Mouse (Mus musculus): Measurements from ENCODE around the gene Adcy2. TPM values are rescaled to one million over a fixed set of nuclear protein-coding genes. Genes with fewer than 3 reads are reported as not detected.

Adcy2 gene
- total RNA-seq, 2 experiments from 2014 or later: 66.3 to 110 TPM

- no peak for DNase-seq
Observed at GRCm38 (mm10) chr13:68820858-68821579, 178.3 kb downstream of the Adcy2 start.

- peak; percentile 70 to 80 for DNase-seq
Observed at GRCm38 (mm10) chr13:68815704-68816477, 183.4 kb downstream of the Adcy2 start.

- DNase-seq: no peak
Observed at GRCm38 (mm10) chr13:68811185-68811584, 188.2 kb downstream of the Adcy2 start.

- no peak for DNase-seq
Observed at GRCm38 (mm10) chr13:68799777-68800176, 199.6 kb downstream of the Adcy2 start.

- no peak for DNase-seq
Observed at GRCm38 (mm10) chr13:68793286-68793685, 206.1 kb downstream of the Adcy2 start.

GRCm38 (mm10) chr13:68787286-68788061 lies 211.9 kb downstream of the Adcy2 start:
- DNase-seq: peak in 1 of 2 experiments; percentile 11

GRCm38 (mm10) chr13:68783096-68783495 lies 216.2 kb downstream of the Adcy2 start:
- no peak for DNase-seq

GRCm38 (mm10) chr13:68778011-68778672 lies 221.2 kb downstream of the Adcy2 start:
- no peak for DNase-seq

- no peak for DNase-seq
Observed at GRCm38 (mm10) chr13:68773599-68774211, 225.6 kb downstream of the Adcy2 start.

- no peak for DNase-seq
Observed at GRCm38 (mm10) chr13:68768588-68768987, 230.8 kb downstream of the Adcy2 start.

GRCm38 (mm10) chr13:68765896-68766578 lies 233.3 kb downstream of the Adcy2 start:
- DNase-seq: no peak

- no peak for DNase-seq
Observed at GRCm38 (mm10) chr13:68764614-68765013, 234.7 kb downstream of the Adcy2 start.

- DNase-seq: peak; percentile 45 to 56
Observed at GRCm38 (mm10) chr13:68749801-68750200, 249.5 kb downstream of the Adcy2 start.

- no peak for DNase-seq
Observed at GRCm38 (mm10) chr13:68749370-68749769, 250.0 kb downstream of the Adcy2 start.

GRCm38 (mm10) chr13:68745426-68745825 lies 253.9 kb downstream of the Adcy2 start:
- no peak for DNase-seq

- DNase-seq: no peak
Observed at GRCm38 (mm10) chr13:68712661-68713060, 286.7 kb downstream of the Adcy2 start.

- peak; percentile 64 to 67 for DNase-seq
Observed at GRCm38 (mm10) chr13:68707296-68707747, 292.0 kb downstream of the Adcy2 start.

- DNase-seq: no peak
Observed at GRCm38 (mm10) chr13:68684919-68685318, 314.4 kb downstream of the Adcy2 start.

- no peak for DNase-seq
Observed at GRCm38 (mm10) chr13:68680429-68680828, 318.9 kb downstream of the Adcy2 start.

GRCm38 (mm10) chr13:68642786-68643185 lies 356.6 kb downstream of the Adcy2 start:
- DNase-seq: no peak

GRCm38 (mm10) chr13:68627041-68627440 lies 372.3 kb downstream of the Adcy2 start:
- no peak for DNase-seq
